Mouse (Mus musculus) liver, adult 2 months (tissue): ENCODE data around the gene Spin2d.

Experiments used
- CTCF ChIP-seq: fragments of 200-500 bp; IDR thresholded peaks from 2 replicates; pipeline ENCODE4 v1.5.1; 2011; ENCODE audit warnings: low read depth, low read length, control low read depth
- POLR2A ChIP-seq: fragments of 200-500 bp; IDR thresholded peaks from 2 replicates; pipeline ENCODE4 v1.6.1; 2011; ENCODE audit warnings: low read length, control low read depth; ENCODE audit not compliant: insufficient read depth; ENCODE audit errors: extremely low read depth

GRCm38 (mm10) chrX:73225365-73225764, 48.6 kb upstream of the Spin2d start:
- TF ChIP-seq CTCF (no peak), POLR2A (no peak)
